Mouse (Mus musculus) 3T3-L1 (cell line): ENCODE measurements at regions not wholly inside any gene's neighbourhood (a gene's known extent, or its start where the extent isn't known, plus 50 kb on each side); places are given as distances from the start of the nearest gene placed in this dataset.
A peak's percentile ranks its signal among the peaks of the same experiment; 100 is the strongest.

Source experiments
- DNase-seq: peaks from one replicate; pipeline ENCODE4 v3.0.0-alpha.2; 2015; ENCODE audit warnings: low read depth, low spot score

- no peak for DNase-seq
These were observed 192.9 kb upstream of the 4930412O13Rik start for GRCm38 (mm10) chr2:9688176-9688575.

DNA sequence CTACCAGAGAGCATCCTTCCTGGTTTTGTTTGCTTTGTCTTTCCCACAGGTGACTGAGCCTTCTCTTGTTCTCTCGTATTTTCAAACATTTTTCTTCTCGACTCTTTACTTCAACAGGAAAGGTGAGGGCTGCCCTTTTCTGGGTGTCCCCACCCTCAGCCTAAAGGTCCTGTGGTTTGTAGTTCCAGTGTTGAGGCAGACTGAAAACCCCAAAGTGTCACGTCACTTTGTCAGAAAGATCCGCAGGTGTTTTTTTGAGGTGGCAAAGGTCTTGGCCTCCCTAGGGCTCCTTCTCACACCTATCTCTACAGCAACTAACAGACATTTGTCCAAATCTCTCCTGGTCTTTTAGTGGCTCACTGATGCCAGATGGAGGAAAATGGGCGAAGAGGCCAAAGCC is 191.5 kb upstream of the 4930412O13Rik start:
- no peak for DNase-seq

DNA sequence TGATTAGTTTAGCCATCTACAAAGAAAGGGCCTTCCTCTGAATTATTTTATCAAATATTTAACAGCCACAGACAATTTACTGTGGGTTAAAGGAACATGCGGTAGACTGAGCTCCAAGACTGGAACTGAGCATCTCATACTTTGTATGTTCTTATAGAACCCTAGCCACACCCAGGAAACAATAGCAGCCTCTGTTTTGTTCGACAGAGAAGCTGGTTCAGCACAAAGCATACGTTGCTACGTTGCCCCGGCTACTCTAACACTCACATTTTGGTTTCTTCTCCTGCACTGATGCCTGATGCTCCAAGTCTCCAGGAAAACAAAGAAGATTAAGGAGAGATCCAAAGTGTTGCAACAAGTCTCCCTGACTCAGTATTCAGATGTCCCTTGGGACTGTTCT is 189.5 kb upstream of the 4930412O13Rik start:
- no peak for DNase-seq

DNA sequence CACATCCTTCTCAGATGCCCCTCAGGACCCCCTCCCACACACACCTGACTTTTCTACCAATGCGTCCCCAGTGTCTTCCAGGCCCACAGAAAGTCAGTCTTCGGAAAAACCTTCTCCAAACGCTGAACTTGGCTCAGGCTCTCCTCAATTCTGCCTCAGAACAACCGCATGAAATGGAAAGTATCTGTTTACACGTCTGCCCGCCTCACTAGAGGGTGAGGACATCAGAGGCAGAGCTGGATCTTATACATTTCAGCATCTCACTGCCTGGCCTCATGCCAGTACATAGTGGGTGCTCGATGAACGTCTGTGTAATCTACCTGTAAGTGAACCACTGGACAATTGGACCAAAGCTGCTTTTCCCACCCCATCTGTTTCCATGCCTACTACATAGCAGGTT is 189.1 kb upstream of the 4930412O13Rik start:
- no peak for DNase-seq

DNA sequence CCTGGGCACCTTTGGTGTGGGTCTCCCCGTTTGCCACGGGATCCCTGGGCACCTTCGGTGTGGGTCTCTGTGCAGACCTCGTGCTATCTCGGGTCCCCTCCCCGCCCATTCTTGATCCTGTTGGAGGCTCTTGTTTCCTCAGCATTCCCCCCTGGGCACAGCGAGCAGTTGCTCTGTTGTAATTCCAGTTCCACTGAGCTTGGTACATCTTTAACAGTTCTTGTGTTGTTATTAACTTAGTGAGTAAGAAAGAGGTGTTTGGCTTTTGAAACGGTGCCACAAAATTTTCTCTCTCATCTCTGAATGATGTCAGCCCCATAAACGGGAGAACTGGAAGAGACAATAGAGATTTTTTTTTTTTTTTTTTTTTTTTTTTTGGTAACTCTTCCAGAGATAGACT is 187.7 kb upstream of the 4930412O13Rik start:
- no peak for DNase-seq

- no peak for DNase-seq
These were observed 186.9 kb upstream of the 4930412O13Rik start for GRCm38 (mm10) chr2:9694178-9694577.

DNA sequence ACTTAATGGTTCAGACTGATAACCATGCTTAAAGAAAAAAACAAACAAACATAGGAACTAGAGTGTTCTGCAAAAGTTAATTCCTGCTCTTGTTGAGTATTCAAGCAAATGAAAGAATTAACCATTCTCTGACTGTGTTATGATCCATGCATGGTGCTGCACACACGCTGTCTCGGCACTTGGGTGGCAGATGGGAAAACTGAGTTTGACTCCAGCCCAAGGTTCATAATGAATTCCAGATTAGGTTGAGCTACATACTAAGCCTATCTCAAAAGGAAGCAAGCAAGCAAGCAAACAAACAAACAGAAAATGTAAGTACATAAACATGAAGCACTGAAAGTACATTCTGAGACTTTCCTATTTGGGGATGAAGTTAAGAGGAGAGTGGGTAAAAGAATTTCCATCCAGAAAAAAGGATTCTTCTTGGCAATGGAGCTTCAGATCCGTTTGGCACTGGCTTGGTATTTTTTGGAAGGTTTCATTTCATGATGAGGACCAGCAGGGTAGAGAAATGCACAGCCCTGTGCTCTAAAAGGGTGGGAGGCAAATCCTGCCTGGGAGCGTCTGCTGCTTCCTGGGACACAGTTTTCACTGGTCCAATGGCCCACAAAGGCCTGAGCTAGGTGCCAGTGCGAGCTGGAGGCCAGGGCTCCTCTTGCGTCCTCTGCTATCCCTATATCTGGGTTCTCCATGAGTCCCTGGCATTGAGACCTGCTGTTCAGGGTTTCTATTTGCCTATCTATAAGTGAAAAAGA is 183.3 kb upstream of the 4930412O13Rik start:
- no peak for DNase-seq

GRCm38 (mm10) chr2:9704266-9704665 is 176.8 kb upstream of the 4930412O13Rik start:
- no peak for DNase-seq

DNA sequence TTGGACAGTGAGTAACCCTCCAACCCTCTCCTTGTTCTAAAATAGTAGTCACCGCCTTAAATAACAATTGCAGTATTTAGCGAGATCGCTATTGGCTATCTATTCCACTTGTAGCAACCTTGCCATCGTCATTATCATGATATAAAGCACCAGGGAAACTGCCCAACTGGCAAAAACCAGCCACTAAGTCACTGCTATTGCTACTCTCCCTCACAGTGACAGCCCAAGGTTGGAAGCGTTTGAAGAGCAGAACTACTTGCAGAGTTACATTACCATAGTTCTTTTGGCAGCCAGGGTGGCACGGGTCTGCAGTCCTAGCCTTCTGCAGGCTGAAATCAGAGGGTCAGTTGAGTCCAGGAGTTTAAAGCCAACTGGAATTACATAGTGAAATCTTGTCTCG is 171.6 kb upstream of the 4930412O13Rik start:
- no peak for DNase-seq

GRCm38 (mm10) chr2:9717904-9718303 is 163.1 kb upstream of the 4930412O13Rik start:
- peak; percentile 31 for DNase-seq

DNA sequence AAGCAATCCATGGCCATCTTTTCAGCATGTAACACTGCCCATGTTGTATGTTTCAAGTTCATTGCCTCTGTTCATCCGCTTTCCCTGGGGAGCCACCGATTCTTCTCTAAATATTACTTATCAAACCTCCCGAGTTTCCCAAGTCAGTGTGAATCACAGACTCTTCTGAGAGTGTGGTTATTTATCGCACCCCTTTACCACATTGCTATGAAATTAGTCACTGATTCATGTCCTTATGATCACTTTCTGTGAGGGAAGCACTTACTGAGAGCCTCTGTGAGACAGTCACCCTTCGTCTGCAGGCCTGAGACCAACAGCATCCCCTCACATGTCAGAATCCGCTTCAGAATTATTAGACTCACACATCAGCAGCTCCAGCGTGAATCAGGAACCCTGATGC is 147.8 kb upstream of the 4930412O13Rik start:
- DNase-seq = peak; percentile 74

GRCm38 (mm10) chr2:9744181-9744580 is 136.9 kb upstream of the 4930412O13Rik start:
- DNase-seq = no peak

- no peak for DNase-seq
These were observed 130.9 kb upstream of the 4930412O13Rik start for GRCm38 (mm10) chr2:9749829-9750788.

DNA sequence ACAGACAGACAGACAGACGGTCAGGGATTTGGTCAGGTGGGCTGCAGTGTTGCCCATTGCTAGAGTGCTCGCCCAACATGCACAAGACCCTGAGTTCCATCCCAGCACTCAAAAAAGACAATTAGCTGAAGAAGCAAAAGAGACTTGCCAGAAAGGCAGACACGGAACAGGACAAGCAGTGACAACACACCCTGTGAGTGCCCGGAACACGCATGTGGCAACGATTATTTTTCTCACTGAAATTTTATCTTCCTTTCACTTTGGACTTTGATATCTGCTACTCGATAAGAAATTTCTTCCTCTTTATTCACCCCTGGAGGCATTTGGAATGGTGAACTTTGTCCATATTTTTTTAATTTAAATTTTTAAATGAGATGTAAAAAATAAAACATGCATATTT is 127.4 kb upstream of the 4930412O13Rik start:
- DNase-seq = no peak

DNA sequence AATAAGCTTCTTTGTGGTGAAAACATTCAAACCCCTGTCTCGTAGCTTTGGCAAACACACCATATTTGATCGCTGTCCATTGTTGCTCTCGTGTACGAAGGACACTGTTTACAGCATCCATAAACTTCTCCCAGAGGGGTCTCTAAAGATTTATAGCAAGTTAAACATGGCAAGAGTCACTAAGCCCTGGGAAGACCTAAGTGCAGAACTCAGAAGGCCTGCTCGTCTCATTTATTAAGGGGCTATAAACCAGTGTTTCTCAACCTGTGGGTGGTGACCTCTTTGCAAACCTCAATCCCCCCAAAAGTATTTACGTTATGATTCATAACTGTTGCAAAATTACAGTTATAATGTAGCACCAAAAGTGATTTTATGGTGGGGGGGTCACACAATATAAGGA is 126.9 kb upstream of the 4930412O13Rik start:
- DNase-seq = no peak

DNA sequence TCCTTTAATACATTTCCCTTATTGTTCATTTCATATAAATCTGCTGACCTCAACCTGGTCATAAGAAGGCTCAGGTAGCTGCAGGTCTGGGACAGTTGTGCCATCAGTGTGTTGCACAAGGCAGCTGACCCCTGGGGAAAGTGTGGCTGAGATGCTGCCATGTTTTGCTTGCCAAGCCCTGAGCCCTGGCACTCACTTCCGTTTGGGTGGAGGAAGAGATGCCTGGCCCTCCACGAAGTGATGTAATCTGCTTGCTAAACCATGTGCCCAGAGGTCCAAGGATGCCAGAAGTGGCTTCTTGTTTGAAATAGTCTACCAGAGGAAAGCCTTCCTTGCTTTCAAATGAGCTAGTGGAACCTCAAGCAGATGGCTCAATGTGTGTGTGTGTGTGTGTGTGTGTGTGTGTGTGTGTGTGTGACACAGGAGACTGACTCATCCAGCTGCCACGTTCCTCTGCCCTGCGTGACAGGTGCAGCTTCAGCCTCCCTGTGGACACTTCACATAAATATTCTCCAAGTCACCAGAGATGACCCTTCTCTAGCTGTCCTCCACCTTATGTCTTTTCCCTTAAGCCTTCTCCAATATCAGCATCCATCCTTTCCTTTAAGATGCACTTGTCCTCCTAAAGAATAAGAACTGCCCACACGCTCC is 123.2 kb upstream of the 4930412O13Rik start:
- DNase-seq = peak; percentile 17

DNA sequence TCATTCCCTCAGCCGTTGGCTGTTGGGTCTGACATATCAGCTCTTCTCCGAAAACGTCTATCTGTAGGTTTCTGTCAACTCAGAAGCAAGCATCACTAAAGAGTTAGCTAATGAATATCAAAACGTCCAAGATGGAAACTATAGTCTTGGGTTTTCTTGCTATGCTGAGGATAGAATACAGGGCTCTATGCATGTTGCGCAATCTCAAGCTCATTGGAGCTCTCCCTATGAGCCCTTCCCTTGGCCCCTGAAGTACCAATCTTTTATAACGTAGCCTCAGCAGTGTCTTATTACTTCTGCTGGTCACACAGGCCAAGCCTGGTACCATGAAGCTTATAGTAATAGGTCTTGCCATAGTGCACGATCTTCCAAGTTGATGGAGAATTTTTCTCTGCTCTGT is 122.1 kb upstream of the 4930412O13Rik start:
- DNase-seq = no peak

DNA sequence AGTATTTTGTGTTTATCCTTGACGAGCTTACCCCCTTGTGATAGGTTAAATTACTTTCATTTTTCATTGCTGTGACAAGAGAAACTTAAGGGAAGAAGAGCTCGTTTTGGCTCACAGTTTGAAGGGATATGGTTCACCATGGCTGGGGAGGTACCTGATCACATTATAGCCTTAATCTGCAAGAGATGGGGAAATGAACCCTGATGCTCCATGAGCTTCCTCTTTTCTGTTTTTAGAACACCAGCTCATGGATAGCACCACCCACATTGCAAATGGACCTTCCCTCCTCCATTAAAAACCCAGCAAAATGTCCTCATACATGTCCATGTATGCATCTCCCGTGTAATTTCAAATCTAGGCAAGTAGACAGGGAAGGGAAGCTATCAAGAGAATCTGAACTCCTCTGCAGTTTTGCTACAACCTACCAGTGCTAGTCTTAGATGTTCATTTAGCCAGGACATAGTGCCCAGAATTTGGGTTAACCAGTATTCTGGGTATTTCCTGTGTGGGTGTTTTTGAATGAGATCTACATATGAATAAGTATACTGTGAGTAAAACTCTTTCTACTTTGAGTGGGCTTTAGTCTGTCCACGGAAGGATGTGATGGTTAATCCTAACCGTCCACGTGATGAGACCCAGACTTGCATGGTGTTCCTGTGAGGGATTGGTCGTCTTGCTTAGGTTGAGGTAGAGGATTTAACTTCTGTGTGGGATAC is 121.5 kb upstream of the 4930412O13Rik start:
- no peak for DNase-seq

- no peak for DNase-seq
These were observed 100.9 kb upstream of the 4930412O13Rik start for GRCm38 (mm10) chr2:9780159-9780558.

- DNase-seq = no peak
These were observed 98.4 kb upstream of the 4930412O13Rik start for GRCm38 (mm10) chr2:9782698-9783097.

- DNase-seq = peak; percentile 72
These were observed 89.1 kb upstream of the 4930412O13Rik start for GRCm38 (mm10) chr2:9791970-9792369.

DNA sequence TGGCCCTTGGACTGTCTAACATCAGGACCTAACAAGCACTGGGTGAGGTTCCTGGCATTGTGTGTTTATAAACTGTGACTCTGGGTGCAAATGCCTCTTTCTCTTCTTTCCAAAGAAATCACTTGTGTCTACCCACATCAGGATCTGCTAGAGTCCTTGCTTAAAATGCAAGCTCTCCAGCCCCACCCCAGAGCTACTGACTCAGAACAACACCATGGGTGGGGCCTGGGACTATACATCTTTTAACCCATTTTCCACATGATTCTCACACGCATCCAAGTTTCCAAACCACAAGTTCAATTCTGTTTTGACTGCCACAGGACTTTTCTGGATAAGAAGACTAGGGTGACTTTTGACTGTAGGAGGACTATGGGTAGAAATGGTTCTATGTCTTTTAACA is 88.7 kb upstream of the 4930412O13Rik start:
- DNase-seq = peak; percentile 62
